Mouse (Mus musculus) erythroblast, adult 5-6 weeks (primary cell): Measurements from ENCODE around the gene Tex44. TPM values are rescaled to one million over a fixed set of nuclear protein-coding genes. Genes with fewer than 3 reads are reported as not detected.

Experiments used
- total RNA-seq, 2 experiments: library from RNA; stranded (forward) in 1 of 2; stranded (reverse) in 1 of 2; fragments of 150-400 nt in 1 of 2; fragments of 200-764, 138-1000 nt in 1 of 2; gene quantifications; 2 replicates each; pipeline versions ENCODE4 v1.2.3 to v1.2.4; 2015 to 2017; ENCODE audit warnings: low replicate concordance in 2 of 2

Gene Tex44
- total RNA-seq, 2 experiments from 2014 or later: not detected

Other genes with a start within 250 kb of the Tex44 start
- gene B3gnt7, start 123.5 kb upstream of the Tex44 start, total RNA-seq (2015; ENCODE audit: low replicate concordance): 1.3 TPM in 1 of 2 replicates, not detected in the other
- gene B3gnt7, start 123.5 kb upstream of the Tex44 start, total RNA-seq (2017; ENCODE audit: low replicate concordance): not detected in 2 replicates
- 120 and 123 TPM in 2 replicates for gene Ncl, start 66.9 kb upstream of the Tex44 start, total RNA-seq (2015; ENCODE audit: low replicate concordance)
- gene Ncl, start 66.9 kb upstream of the Tex44 start, total RNA-seq (2017; ENCODE audit: low replicate concordance): 80.3 and 144 TPM in 2 replicates
- not detected in 2 replicates for gene Nmur1, start 101 bp upstream of the Tex44 start, total RNA-seq (2015; ENCODE audit: low replicate concordance)
- not detected in 2 replicates for gene Nmur1, start 101 bp upstream of the Tex44 start, total RNA-seq (2017; ENCODE audit: low replicate concordance)
- gene Ptma, start 100.4 kb downstream of the Tex44 start, total RNA-seq (2015; ENCODE audit: low replicate concordance): 1,027 and 1,158 TPM in 2 replicates
- 910 and 1,101 TPM in 2 replicates for gene Ptma, start 100.4 kb downstream of the Tex44 start, total RNA-seq (2017; ENCODE audit: low replicate concordance)
- gene Pde6d, start 156.3 kb downstream of the Tex44 start, total RNA-seq (2015; ENCODE audit: low replicate concordance): 6.9 and 20.5 TPM in 2 replicates
- gene Pde6d, start 156.3 kb downstream of the Tex44 start, total RNA-seq (2017; ENCODE audit: low replicate concordance): 2.9 and 3.7 TPM in 2 replicates
- gene Cops7b, start 156.6 kb downstream of the Tex44 start, total RNA-seq (2015; ENCODE audit: low replicate concordance): 4.6 and 6.1 TPM in 2 replicates
- gene Cops7b, start 156.6 kb downstream of the Tex44 start, total RNA-seq (2017; ENCODE audit: low replicate concordance): 2.6 and 5.6 TPM in 2 replicates
- gene Nppc, start 244.2 kb downstream of the Tex44 start, total RNA-seq (2015; ENCODE audit: low replicate concordance): not detected in 2 replicates
- not detected in 2 replicates for gene Nppc, start 244.2 kb downstream of the Tex44 start, total RNA-seq (2017; ENCODE audit: low replicate concordance)